Mouse (Mus musculus): ENCODE results near the gene Atp9a. TPM values are rescaled to one million over a fixed set of nuclear protein-coding genes. Genes with fewer than 3 reads are reported as not detected.

Gene Atp9a
- polyA plus RNA-seq, 1 experiment: 1.2 TPM

DNA sequence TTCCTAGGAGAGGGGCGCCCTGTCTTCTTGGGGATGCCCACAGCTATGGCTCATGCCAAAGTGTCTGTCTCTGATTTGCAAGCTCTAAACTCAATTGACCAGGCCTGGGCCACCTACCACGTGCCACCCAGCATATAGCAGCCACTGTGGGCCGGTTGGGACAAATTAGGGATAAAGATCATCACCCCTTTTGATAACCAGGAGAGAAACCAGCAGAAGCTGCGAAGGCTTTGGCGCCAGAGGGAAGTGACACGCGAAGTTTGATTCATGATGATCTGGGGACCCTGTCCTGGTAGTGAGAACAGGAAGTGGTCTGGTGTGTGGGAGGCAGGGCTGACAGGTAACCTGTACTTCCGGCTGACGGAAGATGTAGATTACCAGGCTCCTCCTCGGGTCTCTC lies 151.7 kb downstream of the Atp9a start:
- H3K36me3 ChIP-seq (ENCODE audit: control insufficient read depth, insufficient read depth): no peaks in the 10 kb centered on the region
- H3ac ChIP-seq (ENCODE audit: control insufficient read depth, insufficient read length, low read depth): no peak overlapping the region
- H3K4me3 ChIP-seq (ENCODE audit: insufficient read depth, poor library complexity, severe bottlenecking): no peak overlapping the region
- H3K27me3 ChIP-seq (ENCODE audit: control insufficient read depth, insufficient read depth, insufficient read length): no peaks in the 10 kb centered on the region
- H3K79me2 ChIP-seq (ENCODE audit: control insufficient read depth, insufficient read depth): no peaks in the 10 kb centered on the region
- TF ChIP-seq MYOD1 (IDR thresholded peaks at IDR 0.05; ENCODE audit: control insufficient read depth, insufficient read length, low read depth) (no peak), MAX (IDR thresholded peaks at IDR 0.05) (no peak), MYOG (IDR thresholded peaks at IDR 0.05; ENCODE audit: control insufficient read depth, extremely low read depth, insufficient read length) (no peak)
- H3K79me3 ChIP-seq (ENCODE audit: low read depth): no peaks in the 10 kb centered on the region

DNA sequence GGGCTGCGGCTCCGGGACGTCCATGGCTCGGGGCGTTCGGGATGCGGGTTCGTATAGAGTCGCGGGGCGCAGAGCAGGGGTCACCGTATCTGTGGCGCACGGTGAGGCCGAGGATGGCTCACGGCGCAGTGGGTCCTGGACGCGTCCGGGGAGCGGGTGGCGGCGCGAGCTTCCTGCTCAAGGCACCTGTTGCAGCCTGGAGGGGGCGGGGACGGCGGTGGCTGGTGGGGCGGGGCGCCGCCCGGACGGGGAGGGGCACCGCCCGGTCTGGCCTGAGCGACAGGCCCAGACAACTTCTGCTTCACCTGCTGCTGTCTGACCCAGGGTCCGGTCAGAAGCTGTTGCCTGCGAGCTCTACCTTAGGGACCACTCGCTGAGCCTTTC lies 152.0 kb downstream of the Atp9a start:
- no peaks in the 10 kb centered on the region for H3K79me2 ChIP-seq (ENCODE audit: control insufficient read depth, insufficient read depth)
- H3ac ChIP-seq (ENCODE audit: control insufficient read depth, insufficient read length, low read depth): no peak overlapping the region
- H3K4me3 ChIP-seq (ENCODE audit: insufficient read depth, poor library complexity, severe bottlenecking): no peak overlapping the region
- no peaks in the 10 kb centered on the region for H3K79me3 ChIP-seq (ENCODE audit: low read depth)
- no peaks in the 10 kb centered on the region for H3K36me3 ChIP-seq (ENCODE audit: control insufficient read depth, insufficient read depth)
- TF ChIP-seq FOSL1 (IDR thresholded peaks at IDR 0.05; ENCODE audit: insufficient read depth, low read length, poor library complexity, severe bottlenecking) (no peak), CTCF (IDR thresholded peaks at IDR 0.05; ENCODE audit: control insufficient read depth, insufficient read depth, insufficient read length) (no peak), MYOD1 (IDR thresholded peaks at IDR 0.05; ENCODE audit: control insufficient read depth, insufficient read length, low read depth) (no peak), MYOG (IDR thresholded peaks at IDR 0.05; ENCODE audit: control insufficient read depth, extremely low read depth, insufficient read length) (no peak), CEBPB (IDR thresholded peaks at IDR 0.05; ENCODE audit: low read depth) (no peak), MAX (IDR thresholded peaks at IDR 0.05) (no peak), USF1 (IDR thresholded peaks at IDR 0.05; ENCODE audit: low read depth) (no peak)
- no peaks in the 10 kb centered on the region for H3K27me3 ChIP-seq (ENCODE audit: control insufficient read depth, insufficient read depth, insufficient read length)

DNA sequence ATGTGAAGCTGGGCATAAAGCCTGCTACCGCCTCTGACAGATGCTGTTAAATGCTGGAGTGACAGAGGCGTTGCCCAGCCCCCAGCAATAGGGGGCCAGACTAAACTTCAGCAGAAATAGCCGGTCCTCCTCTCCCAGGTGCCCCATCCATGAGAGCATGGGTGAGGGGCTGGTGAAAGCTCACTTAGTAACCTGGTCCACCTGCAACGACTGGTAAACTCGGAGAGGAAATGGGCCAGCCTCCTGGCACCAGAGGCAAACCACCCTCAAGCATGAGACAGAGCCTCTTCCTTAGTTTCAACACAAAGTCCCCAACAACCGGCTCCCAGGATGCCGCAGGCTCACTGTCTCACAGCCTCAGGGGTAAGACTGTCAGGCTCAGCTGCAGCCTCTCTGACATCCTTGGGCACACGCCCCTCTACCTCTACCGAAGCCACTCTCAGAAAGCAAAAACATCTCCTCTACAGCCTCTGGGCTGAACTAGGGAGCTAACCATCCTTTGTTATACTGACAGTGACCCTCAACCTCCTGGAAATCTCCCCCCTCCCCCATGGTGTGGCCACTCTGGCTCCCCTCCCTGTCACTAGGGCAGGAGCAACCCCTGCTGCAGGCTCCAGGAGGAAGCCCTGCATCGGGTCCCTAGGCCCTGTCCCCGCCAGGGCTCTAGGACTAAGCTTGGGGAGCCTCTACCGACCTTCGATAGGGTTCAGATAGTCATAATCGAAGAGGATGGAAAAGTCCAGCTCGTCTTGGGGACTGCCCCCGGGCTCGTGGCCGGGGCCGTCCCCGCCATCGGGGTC lies 152.6 kb downstream of the Atp9a start:
- Histone ChIP-seq H3K79me3 (ENCODE audit: low read depth) (no peaks in the 10 kb centered on the region), H3K36me3 (ENCODE audit: control insufficient read depth, insufficient read depth) (no peaks in the 10 kb centered on the region), H3K79me2 (ENCODE audit: control insufficient read depth, insufficient read depth) (no peaks in the 10 kb centered on the region), H3ac (ENCODE audit: control insufficient read depth, insufficient read length, low read depth) (no peak overlapping the region), H3K4me3 (ENCODE audit: insufficient read depth, poor library complexity, severe bottlenecking) (no peak overlapping the region), H3K27me3 (ENCODE audit: control insufficient read depth, insufficient read depth, insufficient read length) (no peaks in the 10 kb centered on the region)
- TF ChIP-seq CEBPB (IDR thresholded peaks at IDR 0.05; ENCODE audit: low read depth) (no peak), MAX (IDR thresholded peaks at IDR 0.05) (no peak), CTCF (IDR thresholded peaks at IDR 0.05; ENCODE audit: control insufficient read depth, insufficient read depth, insufficient read length) (no peak), MYOD1 (IDR thresholded peaks at IDR 0.05; ENCODE audit: control insufficient read depth, insufficient read length, low read depth) (no peak), FOSL1 (IDR thresholded peaks at IDR 0.05; ENCODE audit: insufficient read depth, low read length, poor library complexity, severe bottlenecking) (no peak), MYOG (IDR thresholded peaks at IDR 0.05; ENCODE audit: control insufficient read depth, extremely low read depth, insufficient read length) (no peak)

DNA sequence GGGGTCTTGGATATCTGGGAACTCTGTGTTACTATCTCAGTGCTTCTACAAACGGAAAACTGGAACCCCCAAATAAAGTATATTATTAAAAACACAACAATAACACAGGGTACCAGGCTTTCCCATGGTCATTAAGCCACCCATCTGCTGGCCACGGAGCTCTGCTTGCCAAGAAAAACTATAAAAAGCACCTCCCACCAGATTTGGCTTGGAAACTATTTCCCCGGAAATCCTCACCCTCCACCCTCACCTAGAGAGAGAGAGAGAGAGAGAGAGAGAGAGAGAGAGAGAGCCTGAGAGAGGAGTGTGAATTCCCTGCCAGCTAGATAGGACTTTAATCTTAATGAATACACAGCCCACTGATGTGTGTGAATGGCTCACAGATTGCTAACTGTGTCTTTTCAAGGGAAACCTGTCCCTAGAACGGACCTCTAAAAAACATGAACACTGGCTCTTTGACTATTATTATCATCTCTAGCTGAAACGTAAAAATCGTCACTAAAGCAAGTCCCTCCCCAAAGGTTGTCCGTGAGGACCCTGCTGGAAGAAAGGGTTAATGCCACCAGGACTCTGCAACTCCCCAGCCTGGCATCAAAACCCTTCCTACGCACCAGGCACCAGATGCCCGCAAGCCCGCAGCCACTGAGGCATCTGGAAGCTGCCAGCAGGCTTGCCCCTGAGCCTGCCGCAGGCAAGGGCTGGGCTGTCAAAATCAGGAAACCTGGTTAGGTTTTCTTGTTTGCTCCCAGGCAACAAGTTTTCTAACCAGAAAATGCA lies 153.4 kb downstream of the Atp9a start:
- no peak overlapping the region for H3ac ChIP-seq (ENCODE audit: control insufficient read depth, insufficient read length, low read depth)
- no peaks in the 10 kb centered on the region for H3K79me3 ChIP-seq (ENCODE audit: low read depth)
- H3K27me3 ChIP-seq (ENCODE audit: control insufficient read depth, insufficient read depth, insufficient read length): no peaks in the 10 kb centered on the region
- H3K36me3 ChIP-seq (ENCODE audit: control insufficient read depth, insufficient read depth): no peaks in the 10 kb centered on the region
- H3K79me2 ChIP-seq (ENCODE audit: control insufficient read depth, insufficient read depth): no peaks in the 10 kb centered on the region
- no peak overlapping the region for H3K4me3 ChIP-seq (ENCODE audit: insufficient read depth, poor library complexity, severe bottlenecking)
- TF ChIP-seq MYOG (IDR thresholded peaks at IDR 0.05; ENCODE audit: control insufficient read depth, extremely low read depth, insufficient read length) (no peak), CTCF (IDR thresholded peaks at IDR 0.05; ENCODE audit: control insufficient read depth, insufficient read depth, insufficient read length) (no peak), USF1 (IDR thresholded peaks at IDR 0.05; ENCODE audit: low read depth) (no peak), FOSL1 (IDR thresholded peaks at IDR 0.05; ENCODE audit: insufficient read depth, low read length, poor library complexity, severe bottlenecking) (no peak), MAX (IDR thresholded peaks at IDR 0.05) (no peak), MYOD1 (IDR thresholded peaks at IDR 0.05; ENCODE audit: control insufficient read depth, insufficient read length, low read depth) (no peak), CEBPB (IDR thresholded peaks at IDR 0.05; ENCODE audit: low read depth) (no peak)

DNA sequence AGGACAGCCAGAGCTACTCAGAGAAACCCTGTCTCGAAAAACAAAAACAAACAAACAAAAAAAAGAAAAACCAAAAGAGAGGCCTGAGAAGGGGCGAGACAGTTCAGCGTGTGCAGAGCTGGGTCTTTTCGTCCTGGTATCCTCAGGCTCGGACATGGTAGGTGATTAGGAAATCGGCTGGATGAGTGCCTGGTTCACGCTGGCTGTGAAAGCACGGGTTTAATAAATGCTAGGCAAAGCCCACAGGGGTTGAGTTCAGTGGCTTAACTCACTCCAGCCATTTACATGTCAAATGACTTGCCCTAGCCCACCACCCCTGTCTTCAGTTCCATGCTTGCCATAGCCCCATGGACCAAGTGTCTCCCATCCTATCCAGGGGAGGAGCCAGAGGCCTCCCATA lies 155.1 kb downstream of the Atp9a start:
- Histone ChIP-seq H3ac (ENCODE audit: control insufficient read depth, insufficient read length, low read depth) (no peak overlapping the region), H3K4me3 (ENCODE audit: insufficient read depth, poor library complexity, severe bottlenecking) (no peak overlapping the region), H3K27me3 (ENCODE audit: control insufficient read depth, insufficient read depth, insufficient read length) (no peaks in the 10 kb centered on the region), H3K79me3 (ENCODE audit: low read depth) (no peaks in the 10 kb centered on the region), H3K36me3 (ENCODE audit: control insufficient read depth, insufficient read depth) (no peaks in the 10 kb centered on the region), H3K79me2 (ENCODE audit: control insufficient read depth, insufficient read depth) (no peaks in the 10 kb centered on the region)
- TF ChIP-seq USF1 (IDR thresholded peaks at IDR 0.05; ENCODE audit: low read depth) (no peak), CEBPB (IDR thresholded peaks at IDR 0.05; ENCODE audit: low read depth) (no peak), CTCF (IDR thresholded peaks at IDR 0.05; ENCODE audit: control insufficient read depth, insufficient read depth, insufficient read length) (no peak), MYOD1 (IDR thresholded peaks at IDR 0.05; ENCODE audit: control insufficient read depth, insufficient read length, low read depth) (no peak), MAX (IDR thresholded peaks at IDR 0.05) (no peak), FOSL1 (IDR thresholded peaks at IDR 0.05; ENCODE audit: insufficient read depth, low read length, poor library complexity, severe bottlenecking) (no peak), MYOG (IDR thresholded peaks at IDR 0.05; ENCODE audit: control insufficient read depth, extremely low read depth, insufficient read length) (no peak)
